Mouse (Mus musculus) embryonic fibroblast, embryonic 13.5 days (primary cell): ENCODE measurements around the gene Vstm2a. TPM values are rescaled to one million over a fixed set of nuclear protein-coding genes. Genes with fewer than 3 reads are reported as not detected.

Experiments used
- H3K27ac ChIP-seq: 2 replicates; pipeline ENCODE4 v1.5.1; 2012; ENCODE audit warnings: low read length, control low read depth, inconsistent platforms; ENCODE audit not compliant: insufficient read depth
- H3K4me1 ChIP-seq: 2 replicates; pipeline ENCODE4 v1.6.1; 2011; ENCODE audit warnings: low read length; ENCODE audit not compliant: control insufficient read depth, insufficient read depth
- H3K4me3 ChIP-seq: 2 replicates; pipeline ENCODE4 v1.5.1; 2011; ENCODE audit warnings: mild to moderate bottlenecking, control low read depth, low read length; ENCODE audit not compliant: insufficient read depth
- CTCF ChIP-seq: IDR thresholded peaks from 2 replicates; pipeline ENCODE4 v1.5.1; 2011; ENCODE audit warnings: mild to moderate bottlenecking, control low read depth, low read length, moderate library complexity, borderline replicate concordance; ENCODE audit not compliant: insufficient read depth
- POLR2A ChIP-seq: IDR thresholded peaks from 2 replicates; pipeline ENCODE4 v1.6.1; 2011; ENCODE audit warnings: low read depth, mild to moderate bottlenecking, control low read depth, low read length, moderate library complexity
- polyA plus RNA-seq: library from polyadenylated mRNA; stranded (reverse); fragments of >200 nt; gene quantifications from 2 replicates; pipeline ENCODE4 v1.2.4, GENCODE M21; 2011; ENCODE audit warnings: low read depth; ENCODE audit not compliant: missing spikeins, insufficient read length

The Vstm2a gene
- polyA plus RNA-seq, 1 experiment = 0.51 TPM

DNA sequence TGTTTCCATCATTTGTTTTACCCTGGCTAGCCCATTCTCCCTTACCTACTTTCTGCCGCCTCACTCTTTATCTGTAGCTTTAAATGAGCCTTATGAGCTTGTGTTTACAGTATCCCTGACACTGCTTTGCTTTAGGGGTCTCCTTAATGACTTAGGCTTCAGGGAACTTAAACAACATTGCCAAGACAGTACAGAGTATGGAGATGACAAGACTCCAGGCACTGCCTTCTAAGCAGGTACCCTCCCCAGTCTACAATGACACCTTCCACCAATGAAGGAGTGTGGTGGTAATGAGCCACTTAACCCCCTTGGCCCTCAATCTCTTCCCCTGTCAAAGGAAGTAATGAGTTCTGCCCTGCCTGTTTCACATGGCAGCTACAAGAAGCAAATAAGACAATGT is 42.4 kb downstream of the Vstm2a start:
- Histone ChIP-seq H3K27ac (no peak overlapping the region), H3K4me3 (no peak overlapping the region), H3K4me1 (no peaks in the 10 kb centered on the region)
- TF ChIP-seq POLR2A (no peak), CTCF (no peak)

DNA sequence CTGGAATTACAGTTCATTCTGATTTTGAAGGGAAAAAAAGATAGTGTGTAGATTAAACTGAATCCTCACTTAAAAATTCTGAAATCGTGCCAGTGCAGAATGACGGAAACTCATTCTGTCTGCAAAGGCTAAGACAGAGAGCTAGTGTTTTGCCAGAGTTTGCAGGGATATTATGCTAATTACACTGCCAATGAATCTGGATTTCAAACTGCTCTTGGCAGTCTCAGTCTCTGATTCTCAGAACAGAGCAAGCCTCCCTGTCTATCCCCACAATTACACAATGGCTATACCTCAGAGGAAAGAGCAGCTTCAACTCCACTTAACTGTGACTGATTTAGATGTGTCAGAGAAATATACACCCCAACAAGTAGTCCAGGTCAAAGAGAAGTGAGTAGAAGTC is 43.2 kb downstream of the Vstm2a start:
- Histone ChIP-seq H3K27ac (no peak overlapping the region), H3K4me3 (no peak overlapping the region), H3K4me1 (no peaks in the 10 kb centered on the region)
- no peak for TF ChIP-seq CTCF
- TF ChIP-seq POLR2A = no peak

DNA sequence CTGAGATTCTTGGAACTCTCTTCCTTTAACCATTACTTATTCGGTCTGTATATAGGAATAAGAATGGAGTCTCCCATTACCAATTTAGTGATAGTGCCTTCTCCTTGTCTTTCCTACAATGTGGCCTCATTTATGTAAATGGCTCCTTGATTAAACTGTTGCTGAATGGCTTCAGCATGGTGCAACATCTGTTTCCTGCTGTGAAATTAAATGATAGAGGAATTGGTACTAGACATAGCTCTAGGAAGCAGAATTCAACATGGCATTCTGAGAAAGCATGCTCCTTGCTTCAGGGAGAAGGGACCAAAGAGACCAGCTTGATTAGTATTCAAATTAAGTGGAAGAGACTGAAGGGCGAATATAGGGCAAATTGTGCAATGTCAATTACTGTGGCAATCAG is 57.6 kb downstream of the Vstm2a start:
- H3K4me3 ChIP-seq = no peak overlapping the region
- no peaks in the 10 kb centered on the region for H3K4me1 ChIP-seq
- H3K27ac ChIP-seq = no peak overlapping the region
- TF ChIP-seq CTCF (no peak), POLR2A (no peak)

DNA sequence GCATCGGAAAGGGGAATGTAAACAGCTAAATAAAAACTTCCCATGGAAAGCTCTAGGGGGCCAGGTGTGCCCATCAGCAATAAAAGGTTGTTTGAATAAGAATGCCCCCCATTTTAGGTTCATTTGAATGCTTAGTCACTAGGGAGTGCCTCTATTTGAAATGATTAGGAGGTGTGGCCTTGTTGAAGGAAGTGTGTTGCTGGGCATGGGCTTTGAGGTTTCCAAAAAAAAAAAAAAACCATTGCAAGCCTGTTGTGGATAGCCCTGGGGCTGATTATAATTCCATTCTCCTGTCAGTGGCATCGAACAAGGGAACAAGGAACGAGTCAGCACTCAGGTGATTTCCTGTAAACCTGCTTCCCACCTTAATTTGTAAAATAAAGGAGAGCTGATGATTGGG is 87.7 kb downstream of the Vstm2a start:
- Histone ChIP-seq H3K4me3 (no peak overlapping the region), H3K27ac (no peak overlapping the region), H3K4me1 (no peaks in the 10 kb centered on the region)
- TF ChIP-seq CTCF (no peak), POLR2A (no peak)

DNA sequence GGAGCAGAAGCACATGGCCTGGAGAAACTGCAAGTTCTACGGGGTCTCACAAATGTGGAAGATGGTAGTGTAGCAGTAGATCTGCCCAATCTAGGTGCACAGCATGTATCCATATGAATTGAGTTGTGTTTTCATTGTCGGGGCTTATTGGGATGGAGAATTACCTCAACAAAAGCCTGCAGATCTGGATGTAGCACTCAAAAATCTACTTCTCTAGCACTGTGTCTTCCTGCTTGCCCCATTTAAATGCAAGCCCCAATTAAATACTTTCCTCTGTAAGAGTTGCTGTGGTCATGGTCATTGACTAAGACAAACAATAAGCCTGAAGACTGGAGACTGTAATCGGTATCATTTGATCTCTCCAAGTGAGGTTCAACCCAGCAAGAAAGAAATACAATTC is 88.2 kb downstream of the Vstm2a start:
- TF ChIP-seq POLR2A = no peak

DNA sequence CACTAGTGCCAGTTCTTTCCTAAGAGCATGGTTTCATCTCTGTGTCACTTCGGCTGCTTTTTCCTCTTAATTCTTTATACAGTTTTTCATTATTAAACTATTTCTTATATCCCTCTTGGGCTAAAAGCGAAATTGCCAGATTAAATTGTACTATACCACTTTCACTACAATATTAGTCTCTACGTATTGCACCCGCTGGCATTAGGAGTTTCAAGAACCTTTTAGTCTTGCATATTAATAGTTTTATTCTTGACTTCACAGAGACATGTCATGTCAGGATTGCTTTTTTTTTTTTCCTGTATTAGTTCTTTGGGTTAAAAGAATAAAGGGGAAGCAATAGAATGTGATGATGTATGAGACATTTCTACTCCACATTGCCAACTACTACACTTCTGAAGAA is 94.4 kb downstream of the Vstm2a start:
- Histone ChIP-seq H3K27ac (no peak overlapping the region), H3K4me3 (no peak overlapping the region), H3K4me1 (no peaks in the 10 kb centered on the region)
- TF ChIP-seq POLR2A (no peak), CTCF (no peak)

More for the DNA sequence above, 88.2 kb downstream of the Vstm2a start:
- Histone ChIP-seq H3K27ac (no peak overlapping the region), H3K4me1 (no peaks in the 10 kb centered on the region), H3K4me3 (no peak overlapping the region)

DNA sequence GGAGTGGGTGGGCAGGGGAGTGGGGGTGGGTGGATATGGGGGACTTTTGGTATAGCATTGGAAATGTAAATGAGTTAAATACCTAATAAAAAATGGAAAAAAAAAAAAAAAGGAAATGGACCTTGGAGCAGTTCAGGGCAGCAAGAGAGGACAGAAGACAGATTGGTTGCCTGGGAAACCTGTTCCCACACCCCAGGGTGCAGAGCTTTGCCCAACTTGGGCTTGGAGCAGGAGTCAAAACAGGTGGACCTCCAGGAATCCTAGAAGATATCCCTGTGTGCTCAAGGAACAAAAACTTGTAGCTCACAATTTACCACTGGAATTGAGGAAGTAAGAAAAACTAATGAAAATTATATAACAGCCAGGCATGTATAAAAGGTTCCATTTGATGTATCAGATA is 96.8 kb downstream of the Vstm2a start:
- H3K4me3 ChIP-seq = no peak overlapping the region
- H3K27ac ChIP-seq = no peak overlapping the region
- TF ChIP-seq CTCF (no peak), POLR2A (no peak)
- H3K4me1 ChIP-seq = no peaks in the 10 kb centered on the region

DNA sequence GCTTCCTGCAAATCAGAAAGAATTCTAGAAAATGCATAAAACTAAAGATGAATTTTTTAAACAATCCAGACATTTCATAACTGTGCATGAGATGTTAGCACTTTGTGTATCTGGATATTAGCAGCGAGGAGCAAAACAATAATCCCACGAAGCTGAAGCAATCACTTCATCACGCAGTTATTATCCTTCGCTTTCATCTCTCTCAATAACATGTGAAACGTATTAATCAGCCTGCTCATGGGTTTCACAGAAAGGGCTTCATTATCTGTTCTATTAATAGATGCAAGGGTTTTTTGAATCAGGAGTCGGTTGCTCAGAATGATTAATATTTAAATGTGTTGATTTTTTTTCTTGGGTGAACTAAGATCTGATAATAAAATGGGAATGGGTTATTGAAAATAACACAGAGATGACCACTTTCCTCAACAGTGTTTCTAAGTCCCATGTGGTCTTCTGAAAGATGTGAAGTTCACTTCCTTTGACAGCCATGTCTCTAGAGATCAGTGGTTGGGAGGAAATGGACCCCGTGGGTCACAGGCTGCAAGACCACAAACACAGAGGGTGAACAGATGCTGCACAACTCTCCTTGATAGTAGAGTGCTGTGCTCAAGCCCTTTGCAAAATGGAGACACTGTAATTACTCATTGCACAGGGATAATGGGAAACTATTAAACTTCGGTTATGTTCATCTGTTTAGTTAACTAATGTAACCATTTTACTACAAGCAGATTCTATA is 109.5 kb downstream of the Vstm2a start:
- TF ChIP-seq POLR2A (no peak), CTCF (no peak)
- Histone ChIP-seq H3K27ac (no peak overlapping the region), H3K4me1 (no peaks in the 10 kb centered on the region), H3K4me3 (no peak overlapping the region)

DNA sequence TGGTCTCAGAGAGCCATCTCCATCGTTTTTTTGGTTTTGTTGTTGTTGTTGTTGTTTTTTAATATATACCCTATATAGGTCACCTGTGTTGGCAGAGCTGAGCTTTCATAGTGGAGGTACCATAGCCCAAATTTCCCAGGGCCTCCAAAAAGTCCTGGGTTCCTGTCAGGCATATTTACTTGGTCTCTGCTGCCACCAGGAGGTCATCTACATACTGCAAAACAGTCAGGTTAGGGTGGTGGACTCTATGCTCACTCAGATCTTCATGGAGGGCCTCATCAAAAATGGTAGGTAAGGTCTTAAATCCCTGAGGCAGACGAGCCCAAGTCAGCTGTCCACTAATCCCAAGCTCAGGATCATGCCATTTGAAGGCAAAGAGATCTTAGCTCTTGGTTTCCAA is 146.1 kb downstream of the Vstm2a start:
- Histone ChIP-seq H3K4me1 (no peaks in the 10 kb centered on the region), H3K27ac (no peak overlapping the region), H3K4me3 (no peak overlapping the region)
- TF ChIP-seq POLR2A (no peak), CTCF (no peak)

DNA sequence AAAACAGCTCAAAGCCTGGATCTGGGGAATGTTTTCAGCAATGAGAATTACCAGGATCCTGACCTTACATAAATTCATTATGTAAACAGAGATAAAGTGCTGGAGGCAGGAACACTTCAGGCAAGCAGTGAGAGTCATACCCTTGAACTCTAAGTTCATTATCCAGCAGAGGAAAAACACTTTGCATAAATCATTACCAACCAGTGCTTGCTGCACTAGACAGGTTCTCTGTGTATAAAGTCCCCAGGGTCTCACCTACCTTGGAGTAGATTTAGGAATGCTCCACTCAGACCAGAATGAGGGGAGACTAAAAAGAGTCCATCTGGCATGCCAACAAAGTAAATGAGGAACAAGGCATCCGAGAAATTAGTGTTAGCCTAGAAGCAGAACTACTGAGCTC is 154.2 kb downstream of the Vstm2a start:
- H3K27ac ChIP-seq = no peak overlapping the region
- no peaks in the 10 kb centered on the region for H3K4me1 ChIP-seq
- TF ChIP-seq CTCF (no peak), POLR2A (no peak)
- no peak overlapping the region for H3K4me3 ChIP-seq

DNA sequence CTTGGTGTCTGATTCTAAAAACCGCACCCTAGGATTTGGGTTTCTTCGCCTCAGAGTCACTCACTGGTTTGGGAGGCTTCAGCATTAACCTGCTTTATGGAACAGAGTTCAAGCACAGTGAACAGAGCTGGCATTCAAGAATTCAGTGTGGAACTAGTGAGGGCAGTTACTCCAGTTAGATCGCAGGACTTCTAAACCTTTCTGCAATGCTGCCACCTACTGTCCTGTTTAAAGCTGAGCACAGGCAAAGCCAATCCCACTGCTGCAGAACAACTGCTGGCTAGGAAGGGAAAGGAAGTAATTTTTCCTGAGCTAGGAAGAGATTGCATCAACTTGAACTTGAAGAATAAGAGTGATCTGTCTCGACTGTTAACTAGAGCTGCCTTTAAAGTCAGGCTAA is 155.1 kb downstream of the Vstm2a start:
- H3K27ac ChIP-seq = no peak overlapping the region
- no peak overlapping the region for H3K4me3 ChIP-seq
- TF ChIP-seq POLR2A = no peak
- TF ChIP-seq CTCF = peak; percentile 40; the same call in 1 of the 2 replicates
- no peaks in the 10 kb centered on the region for H3K4me1 ChIP-seq
